Mouse (Mus musculus) erythroblast, embryonic 14.5 days (primary cell): ENCODE data around the gene Rps15. TPM values are rescaled to one million over a fixed set of nuclear protein-coding genes. Genes with fewer than 3 reads are reported as not detected.

Experiments used
- H3K27me3 ChIP-seq: 2 replicates; pipeline ENCODE4 v1.6.1; 2012; ENCODE audit warnings: inconsistent platforms; ENCODE audit not compliant: control insufficient read depth
- H3K36me3 ChIP-seq: 2 replicates; pipeline ENCODE4 v1.6.1; 2012; ENCODE audit warnings: mild to moderate bottlenecking, inconsistent platforms; ENCODE audit not compliant: control insufficient read depth
- H3K4me1 ChIP-seq: 2 replicates; pipeline ENCODE4 v1.6.1; 2012; ENCODE audit warnings: inconsistent platforms; ENCODE audit not compliant: control insufficient read depth
- H3K4me3 ChIP-seq: replicated peaks from 2 replicates; pipeline ENCODE3; 2012; ENCODE audit warnings: moderate library complexity, mild to moderate bottlenecking, inconsistent platforms
- H3K9me3 ChIP-seq: 2 replicates; pipeline ENCODE4 v1.6.1; 2012; ENCODE audit warnings: low read length, inconsistent platforms, mixed read lengths; ENCODE audit not compliant: control insufficient read depth
- GATA1 ChIP-seq: IDR thresholded peaks from 2 replicates; pipeline ENCODE4 v1.6.1; 2012; ENCODE audit warnings: low read length, inconsistent platforms, mixed read lengths
- TAL1 ChIP-seq: IDR thresholded peaks from 3 replicates; pipeline ENCODE4 v1.6.1; 2012; ENCODE audit warnings: low read length, inconsistent platforms, mixed read lengths
- polyA plus RNA-seq: library from polyadenylated mRNA; stranded (reverse); fragments of >175 nt; gene quantifications from 2 replicates; pipeline ENCODE4 v1.2.3, GENCODE M21; 2012

Gene Rps15
- polyA plus RNA-seq, 1 experiment: 998 TPM

DNA sequence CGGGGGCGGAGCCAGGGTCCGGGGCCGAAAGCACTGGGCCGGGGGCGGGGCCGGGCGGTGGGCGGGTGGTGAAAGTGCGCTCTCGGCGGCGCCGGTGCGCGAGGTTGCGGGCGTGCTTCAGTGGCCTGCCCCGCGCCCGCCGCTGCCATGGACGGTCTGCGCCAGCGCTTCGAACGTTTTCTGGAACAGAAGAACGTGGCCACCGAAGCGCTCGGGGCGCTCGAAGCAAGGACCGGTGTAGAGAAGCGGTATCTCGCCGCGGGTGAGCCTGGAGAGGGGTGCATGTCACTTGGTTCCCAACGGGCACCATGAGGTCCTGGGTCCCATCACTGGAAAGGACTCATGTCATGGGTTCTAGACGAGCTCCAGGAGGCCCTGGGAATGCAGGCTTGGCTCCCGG lies 37.8 kb downstream of the Rps15 start:
- H3K4me1 ChIP-seq: peaks cover 82% of the 10 kb centered on the region

DNA sequence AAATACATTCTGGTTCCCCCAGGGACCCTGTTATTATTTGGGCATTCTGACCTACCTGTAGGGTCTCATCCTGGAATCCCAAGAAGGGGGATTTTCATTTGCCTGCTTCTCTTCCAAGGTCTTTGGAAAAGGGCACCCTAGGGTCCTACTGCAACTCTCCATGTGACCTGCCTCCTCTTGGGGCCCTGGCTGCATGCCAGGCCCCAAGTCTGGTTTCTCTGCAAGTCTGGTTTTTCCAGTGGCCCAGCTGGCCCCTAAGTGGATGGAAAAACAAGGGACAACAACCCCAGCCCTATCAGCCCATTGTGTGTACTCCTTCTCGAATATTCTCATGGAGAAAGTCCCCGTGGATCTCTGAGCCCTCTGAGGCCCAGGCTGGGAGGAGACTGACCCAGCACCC lies 38.6 kb downstream of the Rps15 start:
- H3K9me3 ChIP-seq: peaks cover 29% of the 10 kb centered on the region
- H3K4me1 ChIP-seq: peaks cover 79% of the 10 kb centered on the region
- H3K4me3 ChIP-seq: peak overlapping the region; percentile 71
- TF ChIP-seq GATA1 (no peak), TAL1 (no peak)
- no peaks in the 10 kb centered on the region; the same call in 1 of the 2 replicates for H3K27me3 ChIP-seq
- peaks cover 44% of the 10 kb centered on the region for H3K36me3 ChIP-seq

More for the DNA sequence above, 37.8 kb downstream of the Rps15 start:
- Histone ChIP-seq H3K9me3 (peaks cover 21% of the 10 kb centered on the region), H3K4me3 (peak overlapping the region; percentile 71), H3K27me3 (no peaks in the 10 kb centered on the region; the same call in 1 of the 2 replicates), H3K36me3 (peaks cover 40% of the 10 kb centered on the region)
- TF ChIP-seq GATA1 (no peak), TAL1 (no peak)

- TF ChIP-seq GATA1 (peak; percentile 82), TAL1 (peak; percentile 84)
- H3K4me3 ChIP-seq: peak overlapping the region; percentile 71
- H3K4me1 ChIP-seq: peaks cover 82% of the 10 kb centered on the region
- H3K9me3 ChIP-seq: peaks cover 29% of the 10 kb centered on the region
- H3K27me3 ChIP-seq: no peaks in the 10 kb centered on the region; the same call in 1 of the 2 replicates
- peaks cover 54% of the 10 kb centered on the region for H3K36me3 ChIP-seq
Measured at GRCm38 (mm10) chr10:80331636-80332524, 39.6 kb downstream of the Rps15 start.

- peaks cover 82% of the 10 kb centered on the region for H3K4me1 ChIP-seq
- TF ChIP-seq GATA1: no peak
- TF ChIP-seq TAL1: no peak
- H3K27me3 ChIP-seq: no peaks in the 10 kb centered on the region; the same call in 1 of the 2 replicates
- peaks cover 59% of the 10 kb centered on the region for H3K36me3 ChIP-seq
- peaks cover 29% of the 10 kb centered on the region for H3K9me3 ChIP-seq
- H3K4me3 ChIP-seq: peak overlapping the region; percentile 71
Measured at GRCm38 (mm10) chr10:80332525-80332989, 40.3 kb downstream of the Rps15 start.

DNA sequence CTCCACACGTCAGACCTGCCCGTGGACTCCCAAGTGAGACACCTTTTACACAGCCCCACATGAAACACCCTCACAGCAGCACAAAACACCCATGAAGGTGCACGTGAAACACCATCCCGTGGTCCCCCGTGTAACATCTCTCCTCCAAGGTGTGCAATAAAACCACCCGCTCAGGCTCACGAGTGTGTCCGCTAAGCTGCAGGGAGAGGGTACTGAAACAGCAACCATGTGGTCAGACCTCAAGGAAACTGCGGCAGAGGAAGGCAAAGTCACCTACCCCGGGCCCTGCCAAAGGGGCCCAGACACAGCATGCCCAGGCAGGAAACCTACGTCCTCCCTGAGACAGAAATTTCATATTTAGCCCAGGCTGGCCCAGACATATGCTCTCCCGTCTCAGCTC lies 44.0 kb downstream of the Rps15 start:
- H3K36me3 ChIP-seq: peaks cover 60% of the 10 kb centered on the region
- no peak overlapping the region for H3K4me3 ChIP-seq
- H3K9me3 ChIP-seq: peaks cover 27% of the 10 kb centered on the region
- TF ChIP-seq TAL1 (no peak), GATA1 (no peak)
- peaks cover 13% of the 10 kb centered on the region for H3K27me3 ChIP-seq
- H3K4me1 ChIP-seq: peaks cover 71% of the 10 kb centered on the region

GRCm38 (mm10) chr10:80339941-80340750 lies 47.9 kb downstream of the Rps15 start:
- H3K4me1 ChIP-seq: peaks cover 74% of the 10 kb centered on the region
- TF ChIP-seq GATA1 (no peak), TAL1 (no peak)
- peaks cover 35% of the 10 kb centered on the region for H3K27me3 ChIP-seq
- peak overlapping the region; percentile 40 for H3K4me3 ChIP-seq
- H3K36me3 ChIP-seq: peaks cover 25% of the 10 kb centered on the region
- peaks cover 25% of the 10 kb centered on the region for H3K9me3 ChIP-seq

GRCm38 (mm10) chr10:80341026-80341425 lies 48.8 kb downstream of the Rps15 start:
- peaks cover 16% of the 10 kb centered on the region for H3K36me3 ChIP-seq
- H3K9me3 ChIP-seq: peaks cover 17% of the 10 kb centered on the region
- H3K27me3 ChIP-seq: peaks cover 39% of the 10 kb centered on the region
- no peak for TF ChIP-seq GATA1
- no peak for TF ChIP-seq TAL1
- peaks cover 77% of the 10 kb centered on the region for H3K4me1 ChIP-seq
- no peak overlapping the region for H3K4me3 ChIP-seq

DNA sequence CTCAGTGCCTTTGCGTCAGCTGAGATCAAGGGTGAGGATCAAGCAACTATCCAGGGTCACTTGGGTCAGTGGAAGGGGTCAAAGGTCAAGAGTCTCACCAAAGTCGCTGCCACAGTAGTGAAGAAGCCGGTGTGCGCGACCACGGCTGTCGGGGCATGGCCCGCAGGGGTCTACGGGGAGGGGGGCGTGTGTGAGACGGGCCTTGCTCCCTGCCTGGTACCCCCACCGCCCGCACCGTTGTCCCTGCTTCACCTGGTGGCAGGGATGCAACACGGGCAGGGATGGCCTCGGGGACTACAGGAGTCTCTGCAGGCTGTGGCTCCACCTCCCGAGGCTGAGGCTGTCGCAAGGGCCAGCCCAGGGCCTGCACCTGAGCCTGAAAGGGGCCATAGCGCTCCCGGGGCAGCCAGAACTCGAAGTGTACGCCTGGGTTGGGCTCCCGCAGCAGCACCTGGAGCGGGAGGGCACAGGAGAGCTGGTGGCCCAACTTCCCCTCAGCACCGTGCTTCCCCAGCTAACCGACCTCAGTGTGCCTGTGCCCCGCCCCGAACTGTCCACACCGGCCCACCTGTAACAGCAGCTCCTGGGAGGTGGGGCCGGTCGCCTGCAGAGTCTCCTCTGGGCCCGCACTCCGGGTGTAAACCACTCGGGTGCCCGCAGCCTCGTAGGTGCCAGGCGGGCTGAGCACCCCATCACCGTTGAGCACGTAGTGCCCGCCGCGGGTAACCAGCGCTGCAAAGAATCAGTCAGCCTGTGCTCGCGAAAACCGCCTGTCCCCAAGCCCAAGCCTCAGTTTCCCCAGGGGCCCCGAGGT lies 49.4 kb downstream of the Rps15 start:
- no peak for TF ChIP-seq GATA1
- no peak for TF ChIP-seq TAL1
- Histone ChIP-seq H3K9me3 (peaks cover 17% of the 10 kb centered on the region), H3K36me3 (peaks cover 9% of the 10 kb centered on the region), H3K4me3 (peak overlapping the region; percentile 69), H3K4me1 (peaks cover 75% of the 10 kb centered on the region), H3K27me3 (peaks cover 41% of the 10 kb centered on the region)

- peaks cover 79% of the 10 kb centered on the region for H3K4me1 ChIP-seq
Measured at GRCm38 (mm10) chr10:80342305-80342748, 50.1 kb downstream of the Rps15 start.

More at GRCm38 (mm10) chr10:80342305-80342748, 50.1 kb downstream of the Rps15 start:
- TF ChIP-seq GATA1: no peak
- TF ChIP-seq TAL1: no peak
- Histone ChIP-seq H3K4me3 (peak overlapping the region; percentile 69), H3K27me3 (peaks cover 46% of the 10 kb centered on the region), H3K9me3 (peaks cover 17% of the 10 kb centered on the region), H3K36me3 (peaks cover 3% of the 10 kb centered on the region)
